Mouse (Mus musculus): ENCODE data around the gene Tmem242.
"Not testable (repeated sequence)": the region's sequence is repeated elsewhere in the genome, so short reads cannot be mapped to it uniquely, and the experiment has no call there.

The Tmem242 gene

GRCm38 (mm10) chr17:5440159-5440971, at the start of gene Tmem242:
Tmem242 (minus strand) TSS chr17:5440259.
- ChIA-PET POLR2A (interaction anchor here (0.6 to 3.5 kb wide), 128 partner anchors 8 to 1105 kb away, joined by 3 to 50 read pairs (median 4); partner anchors contain the start of genes Gtf2h5 (in 2 of the 4), Serac1 (in 2 of the 4), Zdhhc14 (in 2 of the 4) and Ldhal6b (in 1 of the 4)), CTCF (interaction anchor here (0.5 to 3.6 kb wide), 88 partner anchors 8 to 836 kb away, joined by 3 to 51 read pairs (median 4); partner anchors contain the start of genes Ldhal6b (in 1 of the 4) and Zdhhc14 (in 1 of the 4))

GRCm38 (mm10) chr17:5488156-5488555, 48.1 kb upstream of the Tmem242 start:
- POLR2A ChIA-PET = interaction anchor here in 2 of 4 experiments (0.6 to 1.6 kb wide), 4 partner anchors 18 to 109 kb away, joined by 3 read pairs; partner anchors contain the start of gene Tmem242 (in 1 of the 2)
- CTCF ChIA-PET = no interaction called here

- ChIA-PET CTCF (interaction anchor here in 1 of 4 experiments (0.9 to 1.3 kb wide), 2 partner anchors 44 to 55 kb away, joined by 3 read pairs; partner anchors contain the start of gene Tmem242), POLR2A (interaction anchor here in 1 of 4 experiments (0.9 kb wide), 1 partner anchor 9 kb away, joined by 3 read pairs; no protein-coding TSS in a partner anchor)
Observed at GRCm38 (mm10) chr17:5484663-5485062, 44.6 kb upstream of the Tmem242 start.

- POLR2A ChIA-PET = no interaction called here
- CTCF ChIA-PET = interaction anchor here in 1 of 4 experiments (0.7 kb wide), 1 partner anchor 205 kb away, joined by 3 read pairs; no protein-coding TSS in a partner anchor
Observed at GRCm38 (mm10) chr17:5483456-5483855, 43.4 kb upstream of the Tmem242 start.

GRCm38 (mm10) chr17:5475960-5476725, 36.1 kb upstream of the Tmem242 start:
- ChIA-PET CTCF (interaction anchor here in 2 of 4 experiments (0.6 to 0.8 kb wide), 2 partner anchors 36 to 59 kb away, joined by 3 to 4 read pairs; partner anchors contain the start of gene Tmem242 (in 1 of the 2)), POLR2A (interaction anchor here in 2 of 4 experiments (0.7 to 1.9 kb wide), 8 partner anchors 11 to 36 kb away, joined by 3 to 12 read pairs (median 3); partner anchors contain the start of genes Tmem242 (in 2 of the 2) and Zdhhc14 (in 1 of the 2))

GRCm38 (mm10) chr17:5472268-5472667, 32.2 kb upstream of the Tmem242 start:
- ChIA-PET POLR2A (interaction anchor here in 3 of 4 experiments (0.6 to 1.5 kb wide), 8 partner anchors 11 to 167 kb away, joined by 3 to 6 read pairs (median 3); partner anchors contain the start of gene Tmem242 (in 2 of the 3)), CTCF (interaction anchor here in 1 of 4 experiments (1.6 kb wide), 1 partner anchor 43 kb away, joined by 6 read pairs; no protein-coding TSS in a partner anchor)

- ChIA-PET POLR2A (interaction anchor here in 1 of 4 experiments (1.2 kb wide), 1 partner anchor 27 kb away, joined by 3 read pairs; the partner anchor contains the start of gene Tmem242), CTCF (no interaction called here)
Observed at GRCm38 (mm10) chr17:5467177-5467576, 27.1 kb upstream of the Tmem242 start.

- ChIA-PET POLR2A (no interaction called here), CTCF (no interaction called here)
Observed at GRCm38 (mm10) chr17:5466736-5467135, 26.7 kb upstream of the Tmem242 start.

GRCm38 (mm10) chr17:5463912-5464311, 23.9 kb upstream of the Tmem242 start:
- POLR2A ChIA-PET = interaction anchor here in 2 of 4 experiments (0.6 to 1.5 kb wide), 2 partner anchors 13 to 346 kb away, joined by 3 read pairs; no protein-coding TSS in a partner anchor
- CTCF ChIA-PET = interaction anchor here in 2 of 4 experiments (0.6 to 1.2 kb wide), 2 partner anchors 10 to 132 kb away, joined by 3 to 4 read pairs; no protein-coding TSS in a partner anchor

GRCm38 (mm10) chr17:5453657-5454056, 13.6 kb upstream of the Tmem242 start:
- POLR2A ChIA-PET = interaction anchor here in 1 of 4 experiments (2.2 kb wide), 1 partner anchor 13 kb away, joined by 9 read pairs; the partner anchor contains the start of gene Tmem242
- CTCF ChIA-PET = interaction anchor here in 1 of 4 experiments (0.9 kb wide), 1 partner anchor 13 kb away, joined by 3 read pairs; no protein-coding TSS in a partner anchor

- CTCF ChIA-PET = interaction anchor here in 1 of 4 experiments (0.6 kb wide), 1 partner anchor 452 kb away, joined by 3 read pairs; no protein-coding TSS in a partner anchor
- POLR2A ChIA-PET = no interaction called here
Observed at GRCm38 (mm10) chr17:5443751-5444150, 3.7 kb upstream of the Tmem242 start.

- CTCF ChIA-PET = no interaction called here
Observed at GRCm38 (mm10) chr17:5443260-5443659, 3.2 kb upstream of the Tmem242 start.

GRCm38 (mm10) chr17:5442403-5442802, 2.3 kb upstream of the Tmem242 start:
- CTCF ChIA-PET = not testable (repeated sequence)
- POLR2A ChIA-PET = interaction anchor here in 1 of 4 experiments (3.5 kb wide), 1 partner anchor 14 kb away, joined by 50 read pairs; no protein-coding TSS in a partner anchor

More at GRCm38 (mm10) chr17:5443260-5443659, 3.2 kb upstream of the Tmem242 start:
- POLR2A ChIA-PET = no interaction called here

GRCm38 (mm10) chr17:5439831-5440158, 264 bp downstream of the Tmem242 start:
- ChIA-PET POLR2A (interaction anchor here (0.6 to 3.5 kb wide), 89 partner anchors 8 to 640 kb away, joined by 3 to 50 read pairs (median 4); partner anchors contain the start of genes Zdhhc14 (in 2 of the 4), Gtf2h5 (in 1 of the 4), Ldhal6b (in 1 of the 4) and Serac1 (in 1 of the 4)), CTCF (interaction anchor here (0.5 to 3.6 kb wide), 47 partner anchors 8 to 498 kb away, joined by 3 to 51 read pairs (median 5); partner anchors contain the start of genes Ldhal6b (in 1 of the 4) and Zdhhc14 (in 1 of the 4))

GRCm38 (mm10) chr17:5429772-5430133, 10.3 kb downstream of the Tmem242 start:
- ChIA-PET CTCF (interaction anchor here (0.5 to 3.1 kb wide), 99 partner anchors 8 to 650 kb away, joined by 3 to 51 read pairs (median 4); partner anchors contain the start of genes Tmem242 (in 4 of the 4), Ldhal6b (in 2 of the 4), Gtf2h5 (in 1 of the 4) and Serac1 (in 1 of the 4)), POLR2A (interaction anchor here (0.5 to 3.2 kb wide), 23 partner anchors 8 to 523 kb away, joined by 3 to 50 read pairs (median 4); partner anchors contain the start of genes Tmem242 (in 4 of the 4) and Zdhhc14 (in 2 of the 4))

- ChIA-PET POLR2A (interaction anchor here (0.5 to 3.2 kb wide), 28 partner anchors 8 to 860 kb away, joined by 3 to 50 read pairs (median 4); partner anchors contain the start of genes Tmem242 (in 4 of the 4) and Zdhhc14 (in 2 of the 4)), CTCF (interaction anchor here (0.5 to 3.1 kb wide), 113 partner anchors 8 to 650 kb away, joined by 3 to 51 read pairs (median 4); partner anchors contain the start of genes Tmem242 (in 4 of the 4), Ldhal6b (in 2 of the 4), Gtf2h5 (in 1 of the 4) and Serac1 (in 1 of the 4))
Observed at GRCm38 (mm10) chr17:5429090-5429771, 10.8 kb downstream of the Tmem242 start.

GRCm38 (mm10) chr17:5425204-5425603, 14.9 kb downstream of the Tmem242 start:
- CTCF ChIA-PET = no interaction called here
- POLR2A ChIA-PET = no interaction called here
